Mouse (Mus musculus) stomach, postnatal 0 days (tissue): ENCODE results near the gene Mup14.
"Not testable (repeated sequence)": the region's sequence is repeated elsewhere in the genome, so short reads cannot be mapped to it uniquely, and the experiment has no call there.

ENCODE experiments used
- CTCF ChIP-seq: IDR thresholded peaks from 2 replicates; pipeline ENCODE4 v1.5.1; 2016; ENCODE audit warnings: antibody characterized with exemption, low read depth, mild to moderate bottlenecking, moderate library complexity
- EP300 ChIP-seq: optimal IDR thresholded peaks from 2 replicates; pipeline ENCODE3; 2016; ENCODE audit warnings: antibody characterized with exemption

GRCm38 (mm10) chr4:61338108-61338507 is 34.3 kb upstream of the Mup14 start:
- not testable (repeated sequence) for TF ChIP-seq CTCF, EP300
